Mouse (Mus musculus) liver, embryonic 14.5 days (tissue): ENCODE measurements around the gene Hdac11.

Experiments
- CTCF ChIP-seq: IDR thresholded peaks from 2 replicates; pipeline ENCODE4 v1.5.1; 2016; ENCODE audit warnings: antibody characterized with exemption, low read depth, control low read depth
- EP300 ChIP-seq: IDR thresholded peaks from 2 replicates; pipeline ENCODE4 v1.6.1; 2016; ENCODE audit warnings: antibody characterized with exemption, low read depth

DNA sequence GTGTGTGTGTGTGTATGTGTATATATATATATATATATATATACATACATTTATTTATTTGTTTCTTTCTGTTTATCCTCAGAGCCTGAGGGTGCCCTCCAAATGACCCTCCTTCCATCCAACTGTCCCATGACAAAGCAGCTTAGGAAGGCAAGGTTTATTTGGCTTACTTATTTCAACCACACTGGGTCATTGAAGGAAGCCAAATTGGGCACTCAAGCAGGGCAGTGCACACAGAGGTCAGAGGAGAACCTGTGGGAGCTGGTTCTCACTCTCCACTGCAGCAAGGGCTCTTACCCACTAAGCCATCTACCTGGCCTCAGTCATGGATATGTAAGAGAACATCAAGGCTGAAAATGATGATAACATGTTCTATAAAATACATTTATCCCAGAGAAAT, 37.9 kb upstream of the Hdac11 start:
- TF ChIP-seq CTCF (no peak), EP300 (no peak)
